Comparison of ENCODE assay signal across 8 mouse cellular contexts in the genomic region with DNA sequence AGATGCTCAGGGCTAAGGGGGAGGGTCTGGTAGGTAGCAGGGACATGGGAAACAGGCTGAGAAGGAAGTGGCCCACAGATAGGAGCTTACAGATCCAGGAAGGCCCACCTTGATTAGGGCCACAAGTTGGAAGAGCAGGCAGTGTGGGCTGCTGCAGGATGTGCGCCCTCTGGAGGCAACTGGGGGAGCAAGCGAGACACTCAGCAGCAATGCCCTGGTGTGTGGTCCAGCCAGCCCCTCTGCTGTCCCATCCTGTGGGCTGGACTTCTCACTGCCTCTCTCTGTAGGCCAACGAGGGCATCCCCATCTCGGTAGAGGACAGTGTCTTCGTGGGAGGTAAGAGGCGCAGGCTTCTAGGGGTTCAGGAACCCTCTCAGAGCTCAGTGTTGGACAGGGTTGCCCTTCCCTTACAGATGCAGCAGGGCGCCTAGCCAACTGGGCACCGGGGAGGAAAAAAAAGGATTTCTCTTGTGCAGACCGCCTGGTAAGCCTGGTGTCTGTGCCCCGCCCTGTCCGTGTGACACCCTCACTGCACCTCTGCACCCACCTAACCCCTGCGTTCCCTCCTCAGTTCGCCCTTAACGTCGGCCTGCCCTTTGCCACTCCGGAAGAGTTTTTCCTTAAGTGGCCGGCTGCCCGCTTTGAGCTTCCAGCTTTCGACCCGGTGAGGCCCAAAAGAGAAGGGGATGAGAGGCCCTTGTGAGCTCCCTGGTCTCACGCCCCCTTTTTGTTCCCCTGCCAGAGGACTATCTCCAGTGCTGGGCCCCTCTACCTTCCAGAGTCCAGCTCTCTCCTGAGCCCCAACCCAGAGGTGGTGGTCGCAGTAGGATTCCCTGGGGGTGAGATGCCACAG. TPM values are rescaled to one million over a fixed set of nuclear protein-coding genes. Genes with fewer than 3 reads are reported as not detected.
DNase-seq lines count a peak whose midpoint lies in the region; ATAC-seq and TF ChIP-seq lines count a peak whose summit lies in the region.

No protein-coding gene starts in this region.

- 57% methylated on average over 22 of the region's 22 CpGs for WGBS in embryonic facial prominence, embryonic 15.5 days
- 57% methylated on average over 22 of the region's 22 CpGs for whole genome bisulfite sequencing in hindbrain, embryonic 12.5 days
- WGBS in liver, embryonic 11.5 days, result 64% methylated on average over 22 of the region's 22 CpGs
- 54% methylated on average over 22 of the region's 22 CpGs for whole genome bisulfite sequencing in midbrain, postnatal 0 days
- 52% methylated on average over 22 of the region's 22 CpGs for WGBS in stomach, embryonic 15.5 days

- peak; percentile 89 for TF ChIP-seq CTCF in midbrain, postnatal 0 days (IDR thresholded peaks at IDR 0.05)

- DNase-seq in layer of hippocampus, postnatal 10 days (ENCODE audit: low spot score in 2 of 2), result peak; percentile 78 to 82
- no peak for DNase-seq in layer of hippocampus, adult 11-12 months (ENCODE audit: low spot score)
- DNase-seq in adrenal gland, adult 18-20 months (ENCODE audit: low spot score in 2 of 2), result peak; percentile 69 to 75
- peak; percentile 72 for DNase-seq in liver, embryonic 11.5 days (ENCODE audit: low spot score)
- DNase-seq in midbrain, postnatal 0 days (ENCODE audit: low spot score), result peak; percentile 72

- no peaks in the 10 kb centered on the region for H3K9me3 ChIP-seq in embryonic facial prominence, embryonic 15.5 days (replicated peaks)
- no peaks in the 10 kb centered on the region for H3K9me3 ChIP-seq in hindbrain, embryonic 12.5 days (replicated peaks)
- no peaks in the 10 kb centered on the region for H3K9me3 ChIP-seq in liver, embryonic 11.5 days (ENCODE audit: control insufficient read depth, low read length)
- H3K9me3 ChIP-seq in midbrain, postnatal 0 days (ENCODE audit: low read length), result no peaks in the 10 kb centered on the region
- H3K9me3 ChIP-seq in stomach, embryonic 15.5 days, result no peaks in the 10 kb centered on the region

- H3K9ac ChIP-seq in embryonic facial prominence, embryonic 15.5 days, result no peak overlapping the region
- no peak overlapping the region for H3K9ac ChIP-seq in hindbrain, embryonic 12.5 days
- H3K9ac ChIP-seq in liver, embryonic 11.5 days (ENCODE audit: low read depth, low read length), result no peak overlapping the region
- H3K9ac ChIP-seq in midbrain, postnatal 0 days (replicated peaks; ENCODE audit: low read length, poor library complexity, severe bottlenecking), result no peak overlapping the region
- no peak overlapping the region for H3K9ac ChIP-seq in stomach, embryonic 15.5 days

- H3K4me1 ChIP-seq in embryonic facial prominence, embryonic 15.5 days, result peaks cover 68% of the 10 kb centered on the region
- peaks cover 38% of the 10 kb centered on the region for H3K4me1 ChIP-seq in hindbrain, embryonic 12.5 days
- peaks cover 30% of the 10 kb centered on the region for H3K4me1 ChIP-seq in liver, embryonic 11.5 days (replicated peaks; ENCODE audit: control insufficient read depth, insufficient read depth, low read length)
- peaks cover 11% of the 10 kb centered on the region; the same call in 1 of the 2 replicates for H3K4me1 ChIP-seq in midbrain, postnatal 0 days (ENCODE audit: insufficient read depth, low read length)
- H3K4me1 ChIP-seq in stomach, embryonic 15.5 days, result peaks cover 45% of the 10 kb centered on the region

- no peak overlapping the region for H3K4me2 ChIP-seq in embryonic facial prominence, embryonic 15.5 days (replicated peaks)
- H3K4me2 ChIP-seq in hindbrain, embryonic 12.5 days (replicated peaks), result no peak overlapping the region; the same call in 1 of the 2 replicates
- H3K4me2 ChIP-seq in liver, embryonic 11.5 days, result no peak overlapping the region
- H3K4me2 ChIP-seq in midbrain, postnatal 0 days (ENCODE audit: low read depth, low read length, poor library complexity, severe bottlenecking), result no peak overlapping the region
- no peak overlapping the region for H3K4me2 ChIP-seq in stomach, embryonic 15.5 days

- no peaks in the 10 kb centered on the region for H3K27me3 ChIP-seq in embryonic facial prominence, embryonic 15.5 days
- H3K27me3 ChIP-seq in hindbrain, embryonic 12.5 days, result no peaks in the 10 kb centered on the region
- H3K27me3 ChIP-seq in liver, embryonic 11.5 days (replicated peaks; ENCODE audit: control insufficient read depth, insufficient read depth, low read length), result no peaks in the 10 kb centered on the region
- no peaks in the 10 kb centered on the region for H3K27me3 ChIP-seq in midbrain, postnatal 0 days (ENCODE audit: insufficient read depth, low read length)
- H3K27me3 ChIP-seq in stomach, embryonic 15.5 days (replicated peaks), result no peaks in the 10 kb centered on the region

- peaks cover 52% of the 10 kb centered on the region for H3K36me3 ChIP-seq in embryonic facial prominence, embryonic 15.5 days
- H3K36me3 ChIP-seq in hindbrain, embryonic 12.5 days, result peaks cover 52% of the 10 kb centered on the region
- H3K36me3 ChIP-seq in liver, embryonic 11.5 days (ENCODE audit: control insufficient read depth, insufficient read depth, low read length), result peaks cover 43% of the 10 kb centered on the region
- H3K36me3 ChIP-seq in midbrain, postnatal 0 days (ENCODE audit: insufficient read depth, low read length), result peaks cover 35% of the 10 kb centered on the region
- peaks cover 38% of the 10 kb centered on the region for H3K36me3 ChIP-seq in stomach, embryonic 15.5 days

- no peak for ATAC-seq in embryonic facial prominence, embryonic 15.5 days (ENCODE audit: insufficient number of reproducible peaks, low FRiP score, low TSS enrichment, low read depth)
- 0 out of 2 replicates have a peak, but pooled peaks have one; percentile 21 for ATAC-seq in hindbrain, embryonic 12.5 days (ENCODE audit: low FRiP score)
- ATAC-seq in liver, embryonic 11.5 days (replicated peaks; ENCODE audit: low FRiP score), result no peak
- ATAC-seq in midbrain, postnatal 0 days (ENCODE audit: low FRiP score), result peak; percentile 35; the same call in 1 of the 2 replicates
- ATAC-seq in stomach, embryonic 15.5 days (ENCODE audit: insufficient read depth, low FRiP score, low read depth), result peak; percentile 25

- H3K4me3 ChIP-seq in embryonic facial prominence, embryonic 15.5 days (replicated peaks), result no peak overlapping the region
- H3K4me3 ChIP-seq in hindbrain, embryonic 12.5 days, result peak overlapping the region; percentile 2
- H3K4me3 ChIP-seq in liver, embryonic 11.5 days (ENCODE audit: low read depth, low read length), result no peak overlapping the region
- no peak overlapping the region for H3K4me3 ChIP-seq in midbrain, postnatal 0 days (ENCODE audit: low read depth, low read length)
- H3K4me3 ChIP-seq in stomach, embryonic 15.5 days (replicated peaks), result no peak overlapping the region

- H3K27ac ChIP-seq in embryonic facial prominence, embryonic 15.5 days (replicated peaks), result peak overlapping the region; percentile 58
- H3K27ac ChIP-seq in hindbrain, embryonic 12.5 days, result peak overlapping the region; percentile 44
- H3K27ac ChIP-seq in liver, embryonic 11.5 days (ENCODE audit: low read depth, low read length), result no peak overlapping the region; the same call in 1 of the 2 replicates
- no peak overlapping the region; the same call in 1 of the 2 replicates for H3K27ac ChIP-seq in midbrain, postnatal 0 days (ENCODE audit: low read depth, low read length)
- H3K27ac ChIP-seq in stomach, embryonic 15.5 days, result peak overlapping the region; percentile 61; the same call in 1 of the 2 replicates

RNA-seq across cellular contexts. Expression of a gene that starts 3.9 kb away (rescaled TPM):
- total RNA-seq in layer of hippocampus, postnatal 10 days (2021), result 10 to 100 TPM; 32.6 to 38.4 TPM
- 10 to 100 TPM; 33.8 to 40.8 TPM for total RNA-seq in adrenal gland, adult 18-20 months (2021)
- polyA plus RNA-seq in embryonic facial prominence, embryonic 15.5 days (2015; fragmentation: Nextera tagmentation; extraction: Ambion mirVana), result 30.4 and 37.3 TPM in 2 replicates
- polyA plus RNA-seq in hindbrain, embryonic 12.5 days (2016; fragmentation: Nextera tagmentation; extraction: Ambion mirVana), result 34.7 and 35.1 TPM in 2 replicates
- 30.9 and 32.5 TPM in 2 replicates for polyA plus RNA-seq in liver, embryonic 11.5 days (2014; fragmentation: Nextera tagmentation; extraction: Ambion mirVana)
- 29.5 and 32.4 TPM in 2 replicates for total RNA-seq in midbrain, postnatal 0 days (2014; rRNA removed)
- 31.2 and 31.5 TPM in 2 replicates for polyA plus RNA-seq in midbrain, postnatal 0 days (2015; fragmentation: Nextera tagmentation; extraction: Ambion mirVana)
- polyA plus RNA-seq in stomach, embryonic 15.5 days (2015; fragmentation: Nextera tagmentation; extraction: Ambion mirVana), result 25.5 and 32.7 TPM in 2 replicates

RNA-seq across cellular contexts. Expression of a gene that starts 8.8 kb away (rescaled TPM):
- total RNA-seq in layer of hippocampus, postnatal 10 days (2021), result 100 to 1,000 TPM; 278 to 304 TPM
- 100 to 1,000 TPM; 232 to 253 TPM for total RNA-seq in adrenal gland, adult 18-20 months (2021)
- 428 and 442 TPM in 2 replicates for polyA plus RNA-seq in embryonic facial prominence, embryonic 15.5 days (2015; fragmentation: Nextera tagmentation; extraction: Ambion mirVana)
- 606 and 662 TPM in 2 replicates for polyA plus RNA-seq in hindbrain, embryonic 12.5 days (2016; fragmentation: Nextera tagmentation; extraction: Ambion mirVana)
- 162 and 164 TPM in 2 replicates for polyA plus RNA-seq in liver, embryonic 11.5 days (2014; fragmentation: Nextera tagmentation; extraction: Ambion mirVana)
- total RNA-seq in midbrain, postnatal 0 days (2014; rRNA removed), result 484 and 500 TPM in 2 replicates
- polyA plus RNA-seq in midbrain, postnatal 0 days (2015; fragmentation: Nextera tagmentation; extraction: Ambion mirVana), result 430 and 439 TPM in 2 replicates
- polyA plus RNA-seq in stomach, embryonic 15.5 days (2015; fragmentation: Nextera tagmentation; extraction: Ambion mirVana), result 291 and 320 TPM in 2 replicates

RNA-seq across cellular contexts. Expression of a gene that starts 11.9 kb away (rescaled TPM):
- total RNA-seq in layer of hippocampus, postnatal 10 days (2021), result 10 to 100 TPM; 41.2 to 53.3 TPM
- total RNA-seq in adrenal gland, adult 18-20 months (2021), result 10 to 100 TPM; 48.1 to 60.2 TPM
- polyA plus RNA-seq in embryonic facial prominence, embryonic 15.5 days (2015; fragmentation: Nextera tagmentation; extraction: Ambion mirVana), result 86.6 and 89.3 TPM in 2 replicates
- 103 and 110 TPM in 2 replicates for polyA plus RNA-seq in hindbrain, embryonic 12.5 days (2016; fragmentation: Nextera tagmentation; extraction: Ambion mirVana)
- polyA plus RNA-seq in liver, embryonic 11.5 days (2014; fragmentation: Nextera tagmentation; extraction: Ambion mirVana), result 50.5 and 53.3 TPM in 2 replicates
- total RNA-seq in midbrain, postnatal 0 days (2014; rRNA removed), result 79.7 and 129 TPM in 2 replicates
- polyA plus RNA-seq in midbrain, postnatal 0 days (2015; fragmentation: Nextera tagmentation; extraction: Ambion mirVana), result 115 and 126 TPM in 2 replicates
- 64.5 and 72.0 TPM in 2 replicates for polyA plus RNA-seq in stomach, embryonic 15.5 days (2015; fragmentation: Nextera tagmentation; extraction: Ambion mirVana)

RNA-seq across cellular contexts. Expression of a gene that starts 12.0 kb away (rescaled TPM):
- 10 to 100 TPM; 85.8 to 95.5 TPM for total RNA-seq in layer of hippocampus, postnatal 10 days (2021)
- total RNA-seq in adrenal gland, adult 18-20 months (2021), result 100 to 1,000 TPM in 1 of 2 experiments, 10 to 100 TPM in 1; 86.3 to 128 TPM
- 124 and 127 TPM in 2 replicates for polyA plus RNA-seq in embryonic facial prominence, embryonic 15.5 days (2015; fragmentation: Nextera tagmentation; extraction: Ambion mirVana)
- 99.3 and 101 TPM in 2 replicates for polyA plus RNA-seq in hindbrain, embryonic 12.5 days (2016; fragmentation: Nextera tagmentation; extraction: Ambion mirVana)
- 46.5 and 53.9 TPM in 2 replicates for polyA plus RNA-seq in liver, embryonic 11.5 days (2014; fragmentation: Nextera tagmentation; extraction: Ambion mirVana)
- 104 and 120 TPM in 2 replicates for total RNA-seq in midbrain, postnatal 0 days (2014; rRNA removed)
- 89.1 and 91.0 TPM in 2 replicates for polyA plus RNA-seq in midbrain, postnatal 0 days (2015; fragmentation: Nextera tagmentation; extraction: Ambion mirVana)
- polyA plus RNA-seq in stomach, embryonic 15.5 days (2015; fragmentation: Nextera tagmentation; extraction: Ambion mirVana), result 110 and 112 TPM in 2 replicates

RNA-seq across cellular contexts. Expression of a gene that starts 31.7 kb away (rescaled TPM):
- total RNA-seq in layer of hippocampus, postnatal 10 days (2021), result 100 to 1,000 TPM; 107 to 114 TPM
- 10 to 100 TPM; 75.2 to 90.9 TPM for total RNA-seq in adrenal gland, adult 18-20 months (2021)
- polyA plus RNA-seq in embryonic facial prominence, embryonic 15.5 days (2015; fragmentation: Nextera tagmentation; extraction: Ambion mirVana), result 110 and 122 TPM in 2 replicates
- polyA plus RNA-seq in hindbrain, embryonic 12.5 days (2016; fragmentation: Nextera tagmentation; extraction: Ambion mirVana), result 153 and 155 TPM in 2 replicates
- polyA plus RNA-seq in liver, embryonic 11.5 days (2014; fragmentation: Nextera tagmentation; extraction: Ambion mirVana), result 66.8 and 72.5 TPM in 2 replicates
- 153 and 182 TPM in 2 replicates for total RNA-seq in midbrain, postnatal 0 days (2014; rRNA removed)
- 150 and 154 TPM in 2 replicates for polyA plus RNA-seq in midbrain, postnatal 0 days (2015; fragmentation: Nextera tagmentation; extraction: Ambion mirVana)
- 88.7 and 91.0 TPM in 2 replicates for polyA plus RNA-seq in stomach, embryonic 15.5 days (2015; fragmentation: Nextera tagmentation; extraction: Ambion mirVana)

Comparison
In these comparisons a context has a peak if more than half of its experiments do, and no peak if none do; other contexts are left out.
1. ATAC-seq: peak in hindbrain, embryonic 12.5 days (single experiment), midbrain, postnatal 0 days (single experiment) and stomach, embryonic 15.5 days (single experiment); none in embryonic facial prominence, embryonic 15.5 days (single experiment) and liver, embryonic 11.5 days (single experiment).
2. H3K27ac ChIP-seq: peak in embryonic facial prominence, embryonic 15.5 days (single experiment), hindbrain, embryonic 12.5 days (single experiment) and stomach, embryonic 15.5 days (single experiment); none in liver, embryonic 11.5 days (single experiment) and midbrain, postnatal 0 days (single experiment).